Mouse (Mus musculus): Measurements from ENCODE around the gene Pus3. TPM values are rescaled to one million over a fixed set of nuclear protein-coding genes. Genes with fewer than 3 reads are reported as not detected.

Gene Pus3
- polyA plus RNA-seq, 1 experiment from 2014 or later: 16.3 TPM

- Histone ChIP-seq H3K4me1 (peaks cover 13% of the 10 kb centered on the region), H3K4me2 (replicated peaks) (no peak overlapping the region), H3K36me3 (peaks cover 8% of the 10 kb centered on the region), H3K27me3 (0 out of 2 replicates have a peak, but pooled peaks cover 12% of the 10 kb centered on the region), H3K4me3 (no peak overlapping the region), H3K9me3 (replicated peaks) (no peaks in the 10 kb centered on the region), H3K9ac (no peak overlapping the region), H3K27ac (no peak overlapping the region)
- no peak for ATAC-seq (ENCODE audit: low FRiP score)
- 79% methylated on average over 12 of the region's 12 CpGs for WGBS
Measured at GRCm38 (mm10) chr9:35556494-35557102, 1.8 kb upstream of the Pus3 start.

GRCm38 (mm10) chr9:35559009-35559890 is 855 bp downstream of the Pus3 start:
- H3K27ac ChIP-seq: peak overlapping the region; percentile 45
- H3K4me3 ChIP-seq: peak overlapping the region; percentile 51
- 0 out of 2 replicates have a peak, but pooled peaks cover 12% of the 10 kb centered on the region for H3K27me3 ChIP-seq
- H3K9ac ChIP-seq: peak overlapping the region; percentile 60
- WGBS: 2% methylated on average over 31 of the region's 31 CpGs
- peaks cover 13% of the 10 kb centered on the region for H3K4me1 ChIP-seq
- H3K9me3 ChIP-seq (replicated peaks): no peaks in the 10 kb centered on the region
- peak; percentile 91 for ATAC-seq (ENCODE audit: low FRiP score)
- peak overlapping the region; percentile 89 for H3K4me2 ChIP-seq (replicated peaks)
- peaks cover 11% of the 10 kb centered on the region for H3K36me3 ChIP-seq

DNA sequence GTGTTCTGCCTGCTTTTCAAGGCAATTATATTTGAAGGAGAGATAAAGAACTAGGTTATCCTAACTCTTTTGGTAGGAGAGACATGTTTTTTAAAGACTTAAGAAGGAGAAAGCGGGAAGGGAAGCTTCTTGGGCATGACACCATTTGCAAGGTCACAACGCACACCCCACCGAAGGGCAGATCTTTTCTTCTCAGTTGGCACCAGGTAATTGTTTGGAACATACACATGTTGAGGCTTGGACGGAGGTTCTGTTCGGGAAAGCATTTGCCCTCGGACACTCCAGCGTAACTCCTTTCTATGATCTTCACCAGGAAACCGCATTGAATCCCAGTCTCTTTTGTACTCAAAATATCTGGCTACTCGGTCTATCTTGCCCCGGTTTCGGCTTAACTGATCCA is 2.7 kb downstream of the Pus3 start:
- Histone ChIP-seq H3K36me3 (peaks cover 24% of the 10 kb centered on the region), H3K4me2 (replicated peaks) (no peak overlapping the region)
- 96% methylated on average over 11 of the region's 11 CpGs for WGBS

DNA sequence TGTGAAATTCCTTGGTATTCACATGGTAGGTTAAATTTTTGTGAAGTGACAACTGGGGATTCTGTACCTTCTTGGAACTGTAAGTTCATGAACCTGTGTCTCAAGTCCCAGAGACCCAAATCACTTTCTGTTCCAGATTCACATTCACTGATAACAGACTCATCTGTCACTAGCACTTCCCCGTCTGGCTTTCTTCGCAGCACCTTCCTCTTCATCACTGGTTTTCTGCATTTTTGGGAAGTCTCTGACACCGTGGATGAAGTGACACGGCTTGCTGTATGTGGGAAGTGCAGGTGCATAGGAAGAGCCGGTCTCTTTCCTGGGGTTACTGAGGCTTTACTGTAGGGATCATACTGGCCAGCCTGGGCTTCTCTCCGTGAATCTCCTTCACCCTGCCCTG is 3.2 kb downstream of the Pus3 start:
- Histone ChIP-seq H3K4me2 (replicated peaks) (no peak overlapping the region), H3K27ac (no peak overlapping the region), H3K36me3 (peaks cover 28% of the 10 kb centered on the region), H3K4me3 (no peak overlapping the region), H3K9ac (no peak overlapping the region), H3K9me3 (replicated peaks) (no peaks in the 10 kb centered on the region), H3K27me3 (0 out of 2 replicates have a peak, but pooled peaks cover 8% of the 10 kb centered on the region), H3K4me1 (peaks cover 13% of the 10 kb centered on the region)
- no peak for ATAC-seq (ENCODE audit: low FRiP score)
- 96% methylated on average over 6 of the region's 6 CpGs for WGBS

More for the DNA sequence above, 2.7 kb downstream of the Pus3 start:
- no peak overlapping the region for H3K27ac ChIP-seq
- peaks cover 13% of the 10 kb centered on the region for H3K4me1 ChIP-seq
- H3K9ac ChIP-seq: no peak overlapping the region
- no peaks in the 10 kb centered on the region for H3K9me3 ChIP-seq (replicated peaks)
- ATAC-seq (ENCODE audit: low FRiP score): no peak
- H3K27me3 ChIP-seq: 0 out of 2 replicates have a peak, but pooled peaks cover 8% of the 10 kb centered on the region
- no peak overlapping the region for H3K4me3 ChIP-seq

DNA sequence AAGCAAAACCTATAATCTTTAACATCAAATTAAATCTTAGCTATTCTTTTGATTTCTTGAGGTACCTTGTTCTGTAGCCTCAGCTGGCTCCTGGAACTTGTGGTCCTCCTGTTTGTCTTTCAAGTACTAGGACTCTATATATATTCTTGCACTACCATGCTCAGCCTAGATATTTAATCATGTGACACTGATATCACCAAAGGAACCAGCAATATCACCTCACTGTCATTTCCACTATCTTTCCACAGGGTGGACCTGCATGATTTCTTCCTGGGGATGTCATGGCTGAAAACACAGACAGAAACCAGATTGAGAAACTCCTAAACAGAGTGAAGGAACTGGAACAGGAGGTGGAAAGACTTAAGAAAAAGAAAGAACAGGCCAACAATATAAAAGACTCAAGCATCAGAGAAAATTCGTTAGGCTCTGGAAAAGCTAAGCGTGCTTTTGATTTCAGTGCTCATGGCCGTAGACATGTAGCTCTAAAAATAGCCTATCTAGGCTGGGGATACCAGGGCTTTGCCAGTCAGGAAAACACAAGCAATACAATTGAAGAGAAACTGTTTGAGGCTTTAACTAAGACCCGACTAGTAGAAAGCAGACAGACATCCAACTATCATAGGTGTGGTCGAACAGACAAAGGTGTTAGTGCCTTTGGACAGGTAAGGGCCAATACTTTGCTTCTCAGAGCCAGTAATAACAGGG is 6.3 kb downstream of the Pus3 start:
- H3K9ac ChIP-seq: no peak overlapping the region
- ATAC-seq (ENCODE audit: low FRiP score): no peak
- no peak overlapping the region for H3K4me2 ChIP-seq (replicated peaks)
- no peak overlapping the region for H3K27ac ChIP-seq
- peaks cover 16% of the 10 kb centered on the region for H3K4me1 ChIP-seq
- no peaks in the 10 kb centered on the region for H3K9me3 ChIP-seq (replicated peaks)
- H3K27me3 ChIP-seq: no peaks in the 10 kb centered on the region
- WGBS: 94% methylated on average over 5 of the region's 5 CpGs
- H3K36me3 ChIP-seq: peaks cover 41% of the 10 kb centered on the region
- no peak overlapping the region for H3K4me3 ChIP-seq

DNA sequence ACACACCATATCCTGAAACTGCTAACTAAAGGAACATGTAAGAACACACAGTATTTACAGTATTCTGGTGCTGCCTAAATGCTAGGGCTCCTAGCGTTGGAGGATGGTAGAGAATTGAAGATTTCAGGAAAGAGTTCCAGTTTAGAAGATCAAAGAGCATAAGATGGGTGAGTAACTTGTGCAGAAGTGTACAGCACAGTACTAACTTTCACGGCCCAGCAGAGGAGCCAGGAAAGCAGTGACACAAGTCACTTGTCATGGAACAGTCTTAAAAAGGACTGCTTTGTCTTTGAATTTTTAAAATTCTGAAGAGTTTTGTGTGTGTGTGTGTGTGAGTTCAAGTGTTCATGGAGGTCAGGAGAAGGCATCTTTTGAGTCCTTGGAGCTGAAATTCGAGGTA is 9.6 kb downstream of the Pus3 start:
- WGBS: 85% methylated on average over 3 of the region's 3 CpGs
- H3K9ac ChIP-seq: no peak overlapping the region
- no peak overlapping the region for H3K27ac ChIP-seq
- ATAC-seq (ENCODE audit: low FRiP score): no peak
- H3K4me3 ChIP-seq: no peak overlapping the region
- peaks cover 30% of the 10 kb centered on the region for H3K36me3 ChIP-seq
- H3K9me3 ChIP-seq (replicated peaks): no peaks in the 10 kb centered on the region
- H3K4me1 ChIP-seq: peaks cover 10% of the 10 kb centered on the region
- H3K27me3 ChIP-seq: no peaks in the 10 kb centered on the region
- no peak overlapping the region for H3K4me2 ChIP-seq (replicated peaks)

DNA sequence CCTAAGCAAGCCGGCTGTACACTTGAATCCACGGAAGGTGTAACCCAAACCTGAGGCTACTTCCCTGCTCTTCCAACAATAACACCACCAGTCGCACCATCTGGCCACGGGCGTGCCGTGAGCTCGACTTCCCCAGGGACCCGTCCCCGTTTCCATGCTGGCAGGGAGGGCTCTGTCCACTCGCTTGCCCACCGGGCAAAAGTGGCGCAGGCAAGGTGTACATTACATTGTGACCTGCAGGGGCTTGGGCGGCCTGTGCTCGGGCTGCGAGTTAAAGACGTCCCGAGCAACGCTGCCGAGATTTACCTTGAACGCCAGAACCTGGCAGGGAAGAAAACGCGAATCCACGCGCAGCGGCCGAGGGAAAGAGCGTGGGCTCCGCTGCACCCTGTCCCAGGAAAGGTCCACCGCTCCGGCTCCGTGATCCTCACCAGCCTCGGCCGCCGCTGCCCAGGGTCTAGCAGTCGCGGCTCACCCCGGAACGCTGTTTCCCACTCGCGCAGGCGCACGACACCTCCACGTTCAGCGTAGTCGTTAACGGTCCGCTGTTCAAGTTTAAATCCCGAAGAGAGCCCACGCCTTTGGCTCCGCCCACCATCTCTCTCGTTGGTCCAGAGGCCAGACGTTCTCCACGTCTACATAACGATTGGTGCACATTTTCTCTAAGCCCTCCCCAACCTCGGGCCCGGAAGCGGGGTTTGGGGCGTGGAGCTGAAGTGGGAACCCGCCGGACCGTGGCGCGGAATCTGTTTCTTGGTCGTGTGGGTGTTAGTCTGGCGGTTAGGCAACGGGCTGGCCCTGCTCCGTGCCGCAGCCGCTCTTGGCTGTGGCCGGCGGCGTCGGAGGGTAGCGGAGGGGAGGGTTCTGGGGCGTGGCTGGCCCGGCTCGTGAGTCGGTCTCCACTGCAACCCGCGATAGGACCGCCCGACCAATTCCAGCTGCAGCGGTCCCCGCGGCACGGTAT is 11.5 kb downstream of the Pus3 start, which contains the start of the genes Pate2 and Hyls1:
Gene Pate2 (plus strand): TSS at position 714 of the 964 bp plus-strand sequence.
Gene Hyls1 (minus strand): TSS at position 828 of the 964 bp plus-strand sequence.
- H3K4me3 ChIP-seq: peak within 1 kb of the TSS; percentile 73
- peak; percentile 98 for ATAC-seq (ENCODE audit: low FRiP score)
- WGBS: under 1% methylated on average over 86 of the region's 86 CpGs
- peak within 1 kb of the TSS; percentile 71 for H3K4me2 ChIP-seq (replicated peaks)
- no peaks in the 10 kb centered on the region for H3K9me3 ChIP-seq (replicated peaks)
- peak within 1 kb of the TSS; percentile 75 for H3K9ac ChIP-seq
- H3K4me1 ChIP-seq: peaks cover 14% of the 10 kb centered on the region
- peak within 1 kb of the TSS; percentile 91 for H3K27ac ChIP-seq
- peaks cover 26% of the 10 kb centered on the region for H3K36me3 ChIP-seq
- H3K27me3 ChIP-seq: peaks cover 11% of the 10 kb centered on the region

- H3K4me3 ChIP-seq: peak overlapping the region; percentile 73
- peaks cover 18% of the 10 kb centered on the region for H3K36me3 ChIP-seq
- H3K9ac ChIP-seq: peak overlapping the region; percentile 59
- ATAC-seq (ENCODE audit: low FRiP score): peak; percentile 20; the same call in 1 of the 2 replicates
- no peaks in the 10 kb centered on the region for H3K9me3 ChIP-seq (replicated peaks)
- H3K4me1 ChIP-seq: peaks cover 14% of the 10 kb centered on the region
- H3K27me3 ChIP-seq: peaks cover 14% of the 10 kb centered on the region
- peak overlapping the region; percentile 91; the same call in 1 of the 2 replicates for H3K27ac ChIP-seq
- 11% methylated on average over 5 of the region's 5 CpGs for WGBS
- peak overlapping the region; percentile 71 for H3K4me2 ChIP-seq (replicated peaks)
Measured at GRCm38 (mm10) chr9:35570663-35571062, 12.3 kb downstream of the Pus3 start.

- WGBS: 5% methylated on average over 32 of the region's 32 CpGs
Measured at GRCm38 (mm10) chr9:35574416-35574815, 16.0 kb downstream of the Pus3 start.

GRCm38 (mm10) chr9:35587674-35588073 is 29.3 kb downstream of the Pus3 start:
- Histone ChIP-seq H3K4me3 (no peak overlapping the region), H3K9me3 (replicated peaks) (no peaks in the 10 kb centered on the region; the same call in 1 of the 2 replicates), H3K9ac (no peak overlapping the region), H3K4me1 (no peaks in the 10 kb centered on the region), H3K27me3 (no peaks in the 10 kb centered on the region), H3K27ac (no peak overlapping the region), H3K4me2 (replicated peaks) (no peak overlapping the region), H3K36me3 (no peaks in the 10 kb centered on the region)
- no peak for ATAC-seq (ENCODE audit: low FRiP score)
- WGBS: 79% methylated on average over 1 of the region's 1 CpGs

More at GRCm38 (mm10) chr9:35574416-35574815, 16.0 kb downstream of the Pus3 start:
- no peak for ATAC-seq (ENCODE audit: low FRiP score)
- H3K4me2 ChIP-seq (replicated peaks): peak overlapping the region; percentile 55
- no peaks in the 10 kb centered on the region for H3K9me3 ChIP-seq (replicated peaks)
- no peaks in the 10 kb centered on the region for H3K36me3 ChIP-seq
- H3K4me3 ChIP-seq: peak overlapping the region; percentile 29
- peaks cover 14% of the 10 kb centered on the region for H3K27me3 ChIP-seq
- no peak overlapping the region for H3K27ac ChIP-seq
- H3K9ac ChIP-seq: peak overlapping the region; percentile 47
- H3K4me1 ChIP-seq: peaks cover 5% of the 10 kb centered on the region

GRCm38 (mm10) chr9:35592903-35593302 is 34.5 kb downstream of the Pus3 start:
- no peak overlapping the region for H3K4me3 ChIP-seq
- no peaks in the 10 kb centered on the region for H3K36me3 ChIP-seq
- no peak overlapping the region for H3K4me2 ChIP-seq (replicated peaks)
- H3K27me3 ChIP-seq: no peaks in the 10 kb centered on the region
- ATAC-seq (ENCODE audit: low FRiP score): no peak
- no peaks in the 10 kb centered on the region; the same call in 1 of the 2 replicates for H3K9me3 ChIP-seq (replicated peaks)
- 5% methylated on average over 2 of the region's 2 CpGs for WGBS
- no peak overlapping the region for H3K9ac ChIP-seq
- no peaks in the 10 kb centered on the region for H3K4me1 ChIP-seq
- H3K27ac ChIP-seq: no peak overlapping the region
